Mouse (Mus musculus) kidney, postnatal 10 days (tissue): Measurements from ENCODE around the gene Mrps36.
"Not testable (repeated sequence)": the region's sequence is repeated elsewhere in the genome, so short reads cannot be mapped to it uniquely, and the experiment has no call there.

Experiments used
- DNase-seq: peaks from one replicate; pipeline ENCODE4 v3.0.0; 2021; ENCODE audit warnings: mixed read lengths

Mrps36 gene

GRCm38 (mm10) chr13:100731462-100732046 lies 12.9 kb downstream of the Mrps36 start:
- not testable (repeated sequence) for DNase-seq

GRCm38 (mm10) chr13:100730861-100731176 lies 13.6 kb downstream of the Mrps36 start, which contains the start of gene Cdk7:
TSS of gene Cdk7 (minus strand) at chr13:100730939.
- peak; percentile 97 for DNase-seq

- DNase-seq: peak; percentile 34
Measured at GRCm38 (mm10) chr13:100730153-100730860, 14.2 kb downstream of the Mrps36 start.

- not testable (repeated sequence) for DNase-seq
Measured at GRCm38 (mm10) chr13:100728530-100728929, 15.9 kb downstream of the Mrps36 start.

DNA sequence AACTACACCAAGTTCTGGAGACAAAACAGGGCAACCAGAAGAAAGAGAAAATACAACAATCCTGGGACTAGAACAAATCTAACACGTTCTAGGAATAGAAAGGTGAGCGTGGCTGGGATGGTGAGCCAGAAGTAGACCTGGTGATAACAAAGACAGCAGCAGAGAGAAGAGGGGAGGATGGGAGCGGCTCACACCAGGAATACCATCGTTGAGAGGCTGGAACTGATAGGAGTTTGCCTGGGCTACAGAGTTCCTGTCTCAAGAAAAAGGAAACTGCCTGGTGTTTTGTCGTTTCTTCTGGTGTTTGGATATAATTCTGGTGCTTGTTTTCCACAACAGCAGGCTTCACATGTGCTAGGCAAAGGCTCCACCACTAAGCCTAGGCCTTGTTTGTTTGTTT lies 16.4 kb downstream of the Mrps36 start:
- no peak for DNase-seq

- DNase-seq: no peak
Measured at GRCm38 (mm10) chr13:100725194-100725593, 19.3 kb downstream of the Mrps36 start.

DNA sequence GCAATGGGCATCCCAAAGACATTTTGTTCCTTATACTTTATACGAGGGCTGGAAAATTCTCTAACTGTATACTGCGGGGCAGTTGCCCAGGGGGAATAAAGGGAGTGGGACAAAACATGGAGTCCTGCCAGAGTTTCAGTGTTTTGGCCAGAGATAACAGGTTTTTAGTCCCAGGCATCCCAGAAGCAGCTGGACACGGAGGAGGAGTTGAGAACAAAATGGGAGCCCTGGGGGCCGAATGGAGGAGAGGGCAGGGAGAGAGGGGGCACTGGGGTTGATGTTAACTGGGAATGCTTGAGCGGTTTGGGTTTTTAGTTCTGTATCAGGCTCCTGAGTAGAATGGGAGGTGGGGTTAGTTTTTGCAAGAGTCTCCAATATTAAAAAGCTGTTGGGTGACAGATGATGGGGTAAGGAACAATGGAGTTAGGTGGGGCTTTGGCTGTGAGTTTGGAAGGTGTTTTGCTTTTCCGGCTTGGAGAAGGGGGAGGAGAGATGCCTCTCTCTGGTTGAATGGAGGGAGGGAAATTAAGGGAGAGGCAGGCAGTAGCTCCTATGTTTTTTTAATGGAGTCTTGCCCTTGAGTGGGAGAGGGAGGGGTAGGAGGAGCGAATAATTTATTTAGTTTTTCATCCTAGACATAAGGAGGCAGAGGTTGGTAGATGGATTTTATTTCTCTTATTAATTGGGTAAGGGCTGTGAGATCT lies 20.3 kb downstream of the Mrps36 start:
- peak; percentile 19 for DNase-seq

DNA sequence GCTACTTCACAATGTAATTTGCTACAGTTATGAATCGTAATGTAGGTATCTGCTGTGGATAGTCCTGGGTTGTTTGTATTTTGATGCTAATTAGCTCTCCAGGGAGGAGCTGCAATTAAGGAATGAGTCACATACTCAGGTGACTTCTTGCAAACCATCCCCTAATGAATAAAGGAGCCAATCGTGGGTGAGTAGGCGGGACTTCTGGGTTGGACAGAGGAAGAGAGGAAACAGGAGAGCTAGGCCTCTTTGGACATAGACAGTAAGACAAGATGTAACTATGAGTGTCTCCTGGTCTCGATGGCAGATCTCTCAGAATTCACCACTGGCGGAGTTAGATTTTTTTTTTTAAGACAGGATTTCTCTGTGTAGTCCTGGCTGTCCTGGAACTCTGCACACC lies 22.8 kb downstream of the Mrps36 start:
- no peak for DNase-seq

GRCm38 (mm10) chr13:100715467-100715866 lies 29.0 kb downstream of the Mrps36 start:
- DNase-seq: no peak

- no peak for DNase-seq
Measured at GRCm38 (mm10) chr13:100706206-100706605, 38.3 kb downstream of the Mrps36 start.

- DNase-seq: peak; percentile 45
Measured at GRCm38 (mm10) chr13:100703468-100703867, 41.0 kb downstream of the Mrps36 start.

- no peak for DNase-seq
Measured at GRCm38 (mm10) chr13:100698866-100699265, 45.6 kb downstream of the Mrps36 start.

DNA sequence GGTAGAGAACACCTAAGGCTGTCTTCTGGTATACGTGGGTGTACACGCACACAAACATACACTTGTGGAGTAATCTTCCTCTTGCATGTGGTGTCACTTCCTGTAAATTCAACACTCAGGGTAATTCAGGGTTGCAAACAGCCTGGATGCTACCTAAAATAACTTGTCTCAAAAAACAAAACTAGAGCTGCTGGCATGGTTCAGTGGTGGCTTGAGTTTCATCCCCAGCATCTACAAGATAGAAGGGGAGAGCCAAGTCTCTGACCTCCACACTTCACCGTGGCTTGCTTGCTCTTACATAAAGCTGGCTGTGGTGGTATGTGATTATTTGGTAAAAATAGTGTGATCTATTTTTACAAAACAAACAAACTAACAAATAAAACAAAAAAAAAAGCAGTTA lies 46.9 kb downstream of the Mrps36 start:
- DNase-seq: no peak

DNA sequence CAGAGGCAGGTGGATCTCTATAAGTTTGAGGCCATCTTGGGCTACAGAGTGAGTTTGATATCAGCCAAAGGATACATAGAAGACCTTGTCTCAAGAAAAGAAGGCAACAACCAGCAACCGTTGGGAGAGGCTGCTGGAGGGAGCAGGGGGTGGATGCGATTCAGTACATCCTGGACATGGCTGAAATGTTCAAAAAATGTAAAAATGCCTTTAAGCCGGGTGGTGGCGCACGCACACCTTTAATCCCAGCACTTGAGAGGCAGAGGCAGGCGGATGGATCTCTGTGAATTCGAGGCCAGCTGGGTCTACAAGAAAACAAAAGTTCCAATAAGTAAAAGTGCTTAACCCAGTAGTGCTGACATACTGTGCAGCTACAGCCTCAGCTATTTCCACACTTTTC lies 56.9 kb downstream of the Mrps36 start:
- DNase-seq: no peak
